Mouse (Mus musculus): ENCODE results near the gene Adap1. TPM values are rescaled to one million over a fixed set of nuclear protein-coding genes. Genes with fewer than 3 reads are reported as not detected.
A peak's percentile ranks its signal among the peaks of the same experiment; 100 is the strongest.

The Adap1 gene
- polyA plus RNA-seq, 1 experiment from 2014 or later, result 8.1 TPM

GRCm38 (mm10) chr5:139281373-139282112 lies 43.9 kb downstream of the Adap1 start:
- no peak for DNase-seq (ENCODE audit: low spot score)
- Histone ChIP-seq H3K27me3 (replicated peaks; ENCODE audit: control insufficient read depth, insufficient read depth, low read length) (no peaks in the 10 kb centered on the region), H3K27ac (ENCODE audit: low read depth, low read length) (no peak overlapping the region), H3K36me3 (ENCODE audit: control insufficient read depth, insufficient read depth, low read length) (no peaks in the 10 kb centered on the region), H3K9ac (ENCODE audit: low read depth, low read length) (no peak overlapping the region), H3K4me3 (ENCODE audit: low read depth, low read length) (no peak overlapping the region), H3K4me2 (no peak overlapping the region), H3K9me3 (ENCODE audit: control insufficient read depth, low read length) (no peaks in the 10 kb centered on the region), H3K4me1 (replicated peaks; ENCODE audit: control insufficient read depth, insufficient read depth, low read length) (peaks cover 19% of the 10 kb centered on the region)
- ATAC-seq (replicated peaks; ENCODE audit: low FRiP score), result no peak
- WGBS, result 60% methylated on average over 10 of the region's 11 CpGs

GRCm38 (mm10) chr5:139277287-139277686 lies 48.1 kb downstream of the Adap1 start:
- ATAC-seq (replicated peaks; ENCODE audit: low FRiP score) (no peak), DNase-seq (ENCODE audit: low spot score) (no peak)
- no peak overlapping the region for H3K27ac ChIP-seq (ENCODE audit: low read depth, low read length)
- no peak overlapping the region for H3K9ac ChIP-seq (ENCODE audit: low read depth, low read length)
- H3K9me3 ChIP-seq (ENCODE audit: control insufficient read depth, low read length), result no peaks in the 10 kb centered on the region
- no peaks in the 10 kb centered on the region for H3K27me3 ChIP-seq (replicated peaks; ENCODE audit: control insufficient read depth, insufficient read depth, low read length)
- no peaks in the 10 kb centered on the region for H3K4me1 ChIP-seq (replicated peaks; ENCODE audit: control insufficient read depth, insufficient read depth, low read length)
- WGBS, result 80% methylated on average over 8 of the region's 8 CpGs
- H3K4me2 ChIP-seq, result no peak overlapping the region
- no peaks in the 10 kb centered on the region for H3K36me3 ChIP-seq (ENCODE audit: control insufficient read depth, insufficient read depth, low read length)
- H3K4me3 ChIP-seq (ENCODE audit: low read depth, low read length), result no peak overlapping the region

- H3K4me3 ChIP-seq (ENCODE audit: low read depth, low read length), result no peak overlapping the region
- no peak overlapping the region for H3K4me2 ChIP-seq
- H3K9ac ChIP-seq (ENCODE audit: low read depth, low read length), result no peak overlapping the region
- H3K36me3 ChIP-seq (ENCODE audit: control insufficient read depth, insufficient read depth, low read length), result peaks cover 21% of the 10 kb centered on the region
- H3K27me3 ChIP-seq (replicated peaks; ENCODE audit: control insufficient read depth, insufficient read depth, low read length), result no peaks in the 10 kb centered on the region
- 69% methylated on average over 8 of the region's 8 CpGs for WGBS
- H3K27ac ChIP-seq (ENCODE audit: low read depth, low read length), result no peak overlapping the region
- no peak for DNase-seq (ENCODE audit: low spot score)
- ATAC-seq (replicated peaks; ENCODE audit: low FRiP score), result 0 out of 2 replicates have a peak, but pooled peaks have one; percentile 6
- no peaks in the 10 kb centered on the region for H3K9me3 ChIP-seq (ENCODE audit: control insufficient read depth, low read length)
- 0 out of 2 replicates have a peak, but pooled peaks cover 3% of the 10 kb centered on the region for H3K4me1 ChIP-seq (replicated peaks; ENCODE audit: control insufficient read depth, insufficient read depth, low read length)
Measured at GRCm38 (mm10) chr5:139271994-139272554, 53.3 kb downstream of the Adap1 start.

GRCm38 (mm10) chr5:139270806-139271521 lies 54.5 kb downstream of the Adap1 start:
- Histone ChIP-seq H3K4me1 (replicated peaks; ENCODE audit: control insufficient read depth, insufficient read depth, low read length) (0 out of 2 replicates have a peak, but pooled peaks cover 3% of the 10 kb centered on the region), H3K36me3 (ENCODE audit: control insufficient read depth, insufficient read depth, low read length) (peaks cover 31% of the 10 kb centered on the region), H3K27ac (ENCODE audit: low read depth, low read length) (no peak overlapping the region), H3K27me3 (replicated peaks; ENCODE audit: control insufficient read depth, insufficient read depth, low read length) (no peaks in the 10 kb centered on the region), H3K9me3 (ENCODE audit: control insufficient read depth, low read length) (no peaks in the 10 kb centered on the region), H3K4me2 (no peak overlapping the region), H3K9ac (ENCODE audit: low read depth, low read length) (no peak overlapping the region), H3K4me3 (ENCODE audit: low read depth, low read length) (no peak overlapping the region)
- DNase-seq (ENCODE audit: low spot score), result no peak
- ATAC-seq (replicated peaks; ENCODE audit: low FRiP score), result no peak
- WGBS, result 80% methylated on average over 16 of the region's 16 CpGs

DNA sequence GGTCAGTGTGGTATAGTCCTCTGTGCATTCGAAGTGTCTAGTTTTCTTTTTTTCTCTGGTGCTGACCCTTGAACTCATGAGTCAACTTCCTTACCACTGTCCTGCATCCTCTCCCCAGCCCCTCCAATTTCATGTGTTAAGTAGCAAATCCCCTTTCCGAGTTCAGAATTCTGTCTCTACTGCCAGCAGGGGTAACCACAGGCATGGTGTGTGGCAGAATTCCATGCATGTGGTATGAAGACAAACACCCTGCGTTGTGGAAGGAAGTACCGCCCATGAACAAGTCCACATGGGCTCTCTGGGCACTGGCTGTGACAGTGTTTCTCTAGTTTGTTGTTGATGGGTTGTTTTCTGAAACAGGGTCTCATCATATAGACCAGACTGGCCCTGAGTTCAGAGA lies 57.8 kb downstream of the Adap1 start:
- no peak overlapping the region for H3K4me2 ChIP-seq
- WGBS, result 92% methylated on average over 4 of the region's 4 CpGs
- no peak overlapping the region for H3K27ac ChIP-seq (ENCODE audit: low read depth, low read length)
- no peak overlapping the region for H3K9ac ChIP-seq (ENCODE audit: low read depth, low read length)
- no peaks in the 10 kb centered on the region for H3K9me3 ChIP-seq (ENCODE audit: control insufficient read depth, low read length)
- H3K4me3 ChIP-seq (ENCODE audit: low read depth, low read length), result no peak overlapping the region
- H3K27me3 ChIP-seq (replicated peaks; ENCODE audit: control insufficient read depth, insufficient read depth, low read length), result no peaks in the 10 kb centered on the region
- no peak for ATAC-seq (replicated peaks; ENCODE audit: low FRiP score)
- no peak for DNase-seq (ENCODE audit: low spot score)
- 0 out of 2 replicates have a peak, but pooled peaks cover 3% of the 10 kb centered on the region for H3K4me1 ChIP-seq (replicated peaks; ENCODE audit: control insufficient read depth, insufficient read depth, low read length)
- H3K36me3 ChIP-seq (ENCODE audit: control insufficient read depth, insufficient read depth, low read length), result peaks cover 58% of the 10 kb centered on the region

GRCm38 (mm10) chr5:139261403-139261802 lies 64.0 kb downstream of the Adap1 start:
- H3K4me3 ChIP-seq (ENCODE audit: low read depth, low read length), result no peak overlapping the region
- no peak overlapping the region for H3K9ac ChIP-seq (ENCODE audit: low read depth, low read length)
- DNase-seq (ENCODE audit: low spot score) (no peak), ATAC-seq (replicated peaks; ENCODE audit: low FRiP score) (no peak)
- peaks cover 17% of the 10 kb centered on the region for H3K4me1 ChIP-seq (replicated peaks; ENCODE audit: control insufficient read depth, insufficient read depth, low read length)
- peaks cover 55% of the 10 kb centered on the region for H3K36me3 ChIP-seq (ENCODE audit: control insufficient read depth, insufficient read depth, low read length)
- no peaks in the 10 kb centered on the region for H3K9me3 ChIP-seq (ENCODE audit: control insufficient read depth, low read length)
- no peaks in the 10 kb centered on the region for H3K27me3 ChIP-seq (replicated peaks; ENCODE audit: control insufficient read depth, insufficient read depth, low read length)
- 89% methylated on average over 4 of the region's 4 CpGs for WGBS
- no peak overlapping the region for H3K4me2 ChIP-seq
- no peak overlapping the region for H3K27ac ChIP-seq (ENCODE audit: low read depth, low read length)

DNA sequence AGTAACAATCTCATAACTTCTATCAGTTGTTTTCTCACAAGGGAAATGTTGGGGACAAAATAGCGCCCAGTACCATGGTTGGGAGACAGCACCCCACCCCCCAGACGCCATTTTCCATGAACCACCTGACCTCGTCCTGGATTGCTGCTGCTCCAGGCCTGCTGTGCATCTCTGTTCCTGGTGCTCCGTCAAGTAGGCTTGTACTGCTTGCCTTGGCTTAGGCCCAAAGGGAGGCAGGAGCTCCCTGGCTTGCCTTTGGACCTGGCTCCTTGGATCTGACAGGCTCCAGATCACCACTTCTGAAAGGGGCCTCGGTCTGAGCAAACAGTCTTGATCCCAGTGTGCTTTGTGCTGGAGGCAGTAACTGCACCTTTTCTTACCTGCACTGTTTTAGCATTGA lies 65.6 kb downstream of the Adap1 start:
- Histone ChIP-seq H3K4me1 (replicated peaks; ENCODE audit: control insufficient read depth, insufficient read depth, low read length) (peaks cover 29% of the 10 kb centered on the region), H3K36me3 (ENCODE audit: control insufficient read depth, insufficient read depth, low read length) (peaks cover 44% of the 10 kb centered on the region), H3K4me3 (ENCODE audit: low read depth, low read length) (no peak overlapping the region), H3K9ac (ENCODE audit: low read depth, low read length) (no peak overlapping the region), H3K27ac (ENCODE audit: low read depth, low read length) (no peak overlapping the region), H3K9me3 (ENCODE audit: control insufficient read depth, low read length) (no peaks in the 10 kb centered on the region), H3K27me3 (replicated peaks; ENCODE audit: control insufficient read depth, insufficient read depth, low read length) (no peaks in the 10 kb centered on the region), H3K4me2 (no peak overlapping the region)
- ATAC-seq (replicated peaks; ENCODE audit: low FRiP score) (no peak), DNase-seq (ENCODE audit: low spot score) (no peak)
- WGBS, result 80% methylated on average over 5 of the region's 5 CpGs

DNA sequence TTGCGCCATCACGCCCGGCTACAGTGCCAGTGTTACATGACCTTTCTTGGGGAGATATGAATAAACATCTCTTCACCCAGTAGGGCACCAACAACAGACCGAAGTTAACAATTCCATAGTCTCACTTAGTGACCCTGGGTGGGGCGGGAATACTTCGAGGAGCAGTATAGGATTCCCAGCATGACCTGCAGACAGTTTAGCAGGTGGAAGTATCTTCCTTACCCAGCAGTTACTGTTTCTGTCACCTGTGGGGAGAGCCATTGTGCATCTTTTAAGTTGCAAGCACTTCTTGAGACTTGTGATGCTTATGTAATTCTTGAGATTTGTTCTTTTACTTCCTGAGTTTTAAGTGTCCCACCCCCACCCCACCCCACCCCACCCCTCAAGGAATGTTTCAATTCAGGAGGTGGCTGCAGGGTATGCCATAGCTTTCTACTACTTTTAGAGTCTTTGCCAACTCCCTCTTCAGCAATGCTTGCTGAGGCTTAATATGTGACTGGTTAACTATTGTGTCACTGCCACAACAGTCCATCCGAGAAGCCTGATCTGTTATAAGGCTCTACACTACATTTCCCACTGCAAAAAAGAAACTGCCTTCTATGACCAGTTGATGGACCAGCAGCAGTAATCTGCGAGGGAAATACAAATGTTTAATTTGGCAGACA lies 66.9 kb downstream of the Adap1 start:
- Histone ChIP-seq H3K27ac (ENCODE audit: low read depth, low read length) (no peak overlapping the region), H3K4me3 (ENCODE audit: low read depth, low read length) (no peak overlapping the region), H3K4me2 (no peak overlapping the region), H3K9me3 (ENCODE audit: control insufficient read depth, low read length) (no peaks in the 10 kb centered on the region), H3K9ac (ENCODE audit: low read depth, low read length) (no peak overlapping the region), H3K36me3 (ENCODE audit: control insufficient read depth, insufficient read depth, low read length) (peaks cover 32% of the 10 kb centered on the region), H3K27me3 (replicated peaks; ENCODE audit: control insufficient read depth, insufficient read depth, low read length) (no peaks in the 10 kb centered on the region), H3K4me1 (replicated peaks; ENCODE audit: control insufficient read depth, insufficient read depth, low read length) (peaks cover 41% of the 10 kb centered on the region)
- WGBS, result 92% methylated on average over 8 of the region's 8 CpGs
- ATAC-seq (replicated peaks; ENCODE audit: low FRiP score) (no peak), DNase-seq (ENCODE audit: low spot score) (no peak)
